Mouse (Mus musculus) neural tube, embryonic 14.5 days (tissue): ENCODE results near the gene Morc4. TPM values are rescaled to one million over a fixed set of nuclear protein-coding genes. Genes with fewer than 3 reads are reported as not detected.

Experiments
- ATAC-seq: fragments of 200-750 bp; cut with Nextera tagmentation; 2 replicates; pipeline ENCODE4 v1.8.0; 2017; ENCODE audit warnings: low read depth, mild to moderate bottlenecking, moderate TSS enrichment, moderate library complexity
- H3K27ac ChIP-seq: fragments of 300-500 bp; sonication (generic); 2 replicates; pipeline ENCODE4 v1.5.1; 2014; ENCODE audit warnings: low read depth, mild to moderate bottlenecking, control low read depth, low read length, moderate library complexity, mixed read lengths
- H3K27me3 ChIP-seq: fragments of 300-500 bp; sonication (generic); 2 replicates; pipeline ENCODE4 v1.6.1; 2014; ENCODE audit warnings: low read length; ENCODE audit not compliant: control insufficient read depth, insufficient read depth
- H3K36me3 ChIP-seq: fragments of 300-500 bp; sonication (generic); 2 replicates; pipeline ENCODE4 v1.6.1; 2014; ENCODE audit warnings: low read length, mixed read lengths; ENCODE audit not compliant: control insufficient read depth, insufficient read depth
- H3K4me1 ChIP-seq: fragments of 300-500 bp; sonication (generic); 2 replicates; pipeline ENCODE4 v1.6.1; 2014; ENCODE audit warnings: low read length; ENCODE audit not compliant: control insufficient read depth, insufficient read depth
- H3K4me2 ChIP-seq: fragments of 300-500 bp; sonication (generic); 2 replicates; pipeline ENCODE4 v1.6.1; 2014; ENCODE audit warnings: mild to moderate bottlenecking, low read depth, low read length, control low read depth
- H3K4me3 ChIP-seq: fragments of 300-500 bp; sonication (generic); 2 replicates; pipeline ENCODE4 v1.5.1; 2014; ENCODE audit warnings: low read depth, low read length, control low read depth, mixed read lengths
- H3K9ac ChIP-seq: fragments of 300-500 bp; sonication (generic); replicated peaks from 2 replicates; pipeline ENCODE4 v1.6.1; 2014; ENCODE audit warnings: low read depth, mild to moderate bottlenecking, control low read depth, low read length, mixed read lengths
- H3K9me3 ChIP-seq: fragments of 300-500 bp; sonication (generic); 2 replicates; pipeline ENCODE4 v1.6.1; 2016; ENCODE audit warnings: low read length; ENCODE audit not compliant: control insufficient read depth
- WGBS: fragments of 180-500 bp; shearing (Covaris S2); extraction: QIAGEN DNeasy Blood & Tissue Kit; methylation state at CpG from one replicate; pipeline ENCODE4 v1.1.7; 2014; 5-methylcytosine and 5-hydroxymethylcytosine counted together
- polyA plus RNA-seq: library from polyadenylated mRNA; unstranded; fragments of >200 nt; fragmentation: Nextera tagmentation; extraction: Ambion mirVana; gene quantifications from 2 replicates; pipeline ENCODE4 v1.2.1, GENCODE M21; 2014

Morc4 gene
- polyA plus RNA-seq, 1 experiment from 2014 or later = 4.2 TPM

GRCm38 (mm10) chrX:139812636-139813298 lies 58.7 kb downstream of the Morc4 start:
- no peaks in the 10 kb centered on the region for H3K27me3 ChIP-seq
- no peak overlapping the region for H3K4me3 ChIP-seq
- H3K4me1 ChIP-seq = no peaks in the 10 kb centered on the region
- 64% methylated on average over 3 of the region's 3 CpGs for WGBS
- no peaks in the 10 kb centered on the region for H3K9me3 ChIP-seq
- H3K27ac ChIP-seq = no peak overlapping the region
- no peak overlapping the region for H3K4me2 ChIP-seq
- no peaks in the 10 kb centered on the region for H3K36me3 ChIP-seq
- H3K9ac ChIP-seq = no peak overlapping the region
- no peak for ATAC-seq

- 92% methylated on average over 10 of the region's 10 CpGs for WGBS
- Histone ChIP-seq H3K4me2 (no peak overlapping the region), H3K36me3 (no peaks in the 10 kb centered on the region), H3K9me3 (no peaks in the 10 kb centered on the region), H3K4me3 (no peak overlapping the region), H3K27me3 (no peaks in the 10 kb centered on the region), H3K4me1 (no peaks in the 10 kb centered on the region), H3K9ac (no peak overlapping the region), H3K27ac (no peak overlapping the region)
- ATAC-seq = no peak
Measured at GRCm38 (mm10) chrX:139808501-139808900, 63.0 kb downstream of the Morc4 start.

- Histone ChIP-seq H3K9me3 (no peaks in the 10 kb centered on the region), H3K9ac (no peak overlapping the region)
Measured at GRCm38 (mm10) chrX:139808085-139808484, 63.4 kb downstream of the Morc4 start.

GRCm38 (mm10) chrX:139807391-139807790 lies 64.1 kb downstream of the Morc4 start:
- H3K27me3 ChIP-seq = no peaks in the 10 kb centered on the region
- no peak overlapping the region for H3K4me3 ChIP-seq
- H3K4me2 ChIP-seq = no peak overlapping the region
- no peaks in the 10 kb centered on the region for H3K36me3 ChIP-seq
- no peaks in the 10 kb centered on the region for H3K9me3 ChIP-seq
- H3K27ac ChIP-seq = no peak overlapping the region
- ATAC-seq = no peak
- no peaks in the 10 kb centered on the region for H3K4me1 ChIP-seq
- H3K9ac ChIP-seq = no peak overlapping the region
- WGBS = 77% methylated on average over 2 of the region's 2 CpGs

More at GRCm38 (mm10) chrX:139808085-139808484, 63.4 kb downstream of the Morc4 start:
- H3K27me3 ChIP-seq = no peaks in the 10 kb centered on the region
- 47% methylated on average over 4 of the region's 4 CpGs for WGBS
- peak; percentile 66; the same call in 1 of the 2 replicates for ATAC-seq
- H3K4me1 ChIP-seq = no peaks in the 10 kb centered on the region
- no peak overlapping the region for H3K27ac ChIP-seq
- no peaks in the 10 kb centered on the region for H3K36me3 ChIP-seq
- H3K4me3 ChIP-seq = no peak overlapping the region
- H3K4me2 ChIP-seq = no peak overlapping the region

- H3K4me1 ChIP-seq = no peaks in the 10 kb centered on the region
- H3K4me3 ChIP-seq = no peak overlapping the region
- H3K27me3 ChIP-seq = no peaks in the 10 kb centered on the region
- no peaks in the 10 kb centered on the region for H3K36me3 ChIP-seq
- H3K27ac ChIP-seq = no peak overlapping the region
- H3K9ac ChIP-seq = no peak overlapping the region
- no peaks in the 10 kb centered on the region for H3K9me3 ChIP-seq
- 95% methylated on average over 4 of the region's 4 CpGs for WGBS
- H3K4me2 ChIP-seq = no peak overlapping the region
- no peak for ATAC-seq
Measured at GRCm38 (mm10) chrX:139805918-139806317, 65.6 kb downstream of the Morc4 start.

- Histone ChIP-seq H3K9ac (no peak overlapping the region), H3K4me1 (no peaks in the 10 kb centered on the region), H3K27me3 (no peaks in the 10 kb centered on the region), H3K4me3 (no peak overlapping the region), H3K36me3 (no peaks in the 10 kb centered on the region), H3K4me2 (no peak overlapping the region), H3K27ac (no peak overlapping the region), H3K9me3 (no peaks in the 10 kb centered on the region)
- no peak for ATAC-seq
- WGBS = 92% methylated on average over 2 of the region's 2 CpGs
Measured at GRCm38 (mm10) chrX:139803028-139803427, 68.4 kb downstream of the Morc4 start.

GRCm38 (mm10) chrX:139800406-139800878 lies 71.0 kb downstream of the Morc4 start, which contains the start of gene Cldn2:
TSS of gene Cldn2 (plus strand) at chrX:139800828.
- no peak for ATAC-seq
- H3K27ac ChIP-seq = no peak within 1 kb of the TSS
- no peaks in the 10 kb centered on the region for H3K36me3 ChIP-seq
- 73% methylated on average over 8 of the region's 8 CpGs for WGBS
- no peaks in the 10 kb centered on the region for H3K27me3 ChIP-seq
- no peak within 1 kb of the TSS for H3K4me2 ChIP-seq
- no peak within 1 kb of the TSS for H3K9ac ChIP-seq
- H3K9me3 ChIP-seq = no peaks in the 10 kb centered on the region
- no peak within 1 kb of the TSS for H3K4me3 ChIP-seq
- no peaks in the 10 kb centered on the region for H3K4me1 ChIP-seq

GRCm38 (mm10) chrX:139799953-139800352 lies 71.5 kb downstream of the Morc4 start:
- no peaks in the 10 kb centered on the region for H3K4me1 ChIP-seq
- H3K36me3 ChIP-seq = no peaks in the 10 kb centered on the region
- H3K27me3 ChIP-seq = no peaks in the 10 kb centered on the region
- H3K4me3 ChIP-seq = no peak overlapping the region
- WGBS = 89% methylated on average over 3 of the region's 3 CpGs
- no peaks in the 10 kb centered on the region for H3K9me3 ChIP-seq
- H3K27ac ChIP-seq = no peak overlapping the region
- no peak for ATAC-seq
- H3K4me2 ChIP-seq = no peak overlapping the region
- no peak overlapping the region for H3K9ac ChIP-seq

- no peaks in the 10 kb centered on the region for H3K27me3 ChIP-seq
- no peak for ATAC-seq
- no peak overlapping the region for H3K4me2 ChIP-seq
- WGBS = 75% methylated on average over 9 of the region's 9 CpGs
- H3K9me3 ChIP-seq = no peaks in the 10 kb centered on the region
- no peaks in the 10 kb centered on the region for H3K36me3 ChIP-seq
- H3K4me3 ChIP-seq = no peak overlapping the region
- H3K27ac ChIP-seq = no peak overlapping the region
- no peak overlapping the region for H3K9ac ChIP-seq
- no peaks in the 10 kb centered on the region for H3K4me1 ChIP-seq
Measured at GRCm38 (mm10) chrX:139797875-139798274, 73.6 kb downstream of the Morc4 start.
